In the genomic region with DNA sequence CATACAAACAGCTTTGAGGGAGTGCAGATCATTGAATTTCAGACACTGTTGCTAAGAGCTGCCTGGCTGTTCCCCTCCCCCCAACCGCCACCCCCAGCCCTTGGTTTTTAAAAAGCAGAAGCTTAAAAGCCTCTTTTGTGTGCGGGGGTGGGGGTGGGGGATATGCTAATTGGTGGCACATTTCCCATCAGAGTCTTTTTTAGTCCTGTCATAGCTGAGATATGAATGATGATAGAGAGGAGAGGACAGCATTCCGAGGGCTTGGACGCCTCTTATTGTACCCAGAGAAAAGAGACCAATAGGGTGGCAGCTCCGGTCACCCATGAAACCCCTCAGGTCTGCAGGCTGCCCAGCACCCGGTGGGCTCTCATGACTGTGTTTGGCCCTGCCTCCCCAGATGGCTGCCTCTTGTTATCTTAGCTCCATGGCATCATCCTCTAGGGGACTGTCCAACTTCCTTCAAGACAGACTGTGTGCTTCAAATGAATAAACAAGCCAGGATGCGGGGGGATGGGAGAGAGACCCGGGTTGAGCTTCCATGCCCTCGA, we compare ENCODE assay signal across 9 mouse cellular contexts.
A peak's percentile ranks its signal among the peaks of the same experiment; 100 is the strongest.
DNase-seq lines count a peak whose midpoint lies in the region; ATAC-seq and TF ChIP-seq lines count a peak whose summit lies in the region.
"Had no signal": no experiment of that assay in that cellular context is flagged by ENCODE, and none has a peak within 500 bp of the region (broad histone marks: within the 10 kb centered on the region; RNA-seq: fewer than 3 reads in every experiment).

No protein-coding gene starts in this region.

- no peak for TF ChIP-seq CTCF in thymus, adult 2 months (IDR thresholded peaks at IDR 0.05; ENCODE audit: borderline replicate concordance, control insufficient read depth, extremely low read depth, insufficient read depth, low read length, poor library complexity)

- no peak overlapping the region for H3K9ac ChIP-seq in heart, embryonic 12.5 days
- no peak overlapping the region for H3K9ac ChIP-seq in embryonic facial prominence, embryonic 12.5 days
- H3K9ac ChIP-seq in limb, embryonic 11.5 days (ENCODE audit: low read length), result no peak overlapping the region
- no peak overlapping the region for H3K9ac ChIP-seq in neural tube, embryonic 11.5 days (ENCODE audit: low read length)

- 24% methylated on average over 9 of the region's 9 CpGs for WGBS in heart, embryonic 12.5 days
- WGBS in embryonic facial prominence, embryonic 12.5 days, result 22% methylated on average over 9 of the region's 9 CpGs
- 20% methylated on average over 9 of the region's 9 CpGs for WGBS in limb, embryonic 11.5 days
- 15% methylated on average over 9 of the region's 9 CpGs for WGBS in neural tube, embryonic 11.5 days
- 9% methylated on average over 9 of the region's 9 CpGs for WGBS in thymus, adult 2 months

- ATAC-seq in heart, embryonic 12.5 days (ENCODE audit: insufficient number of reproducible peaks, low FRiP score), result 0 out of 2 replicates have a peak, but pooled peaks have one; percentile 29
- ATAC-seq in embryonic facial prominence, embryonic 12.5 days (ENCODE audit: insufficient number of reproducible peaks, insufficient read depth, low FRiP score, low TSS enrichment), result peak; percentile 47; the same call in 1 of the 2 replicates
- no peak for ATAC-seq in limb, embryonic 11.5 days (ENCODE audit: insufficient number of reproducible peaks, low FRiP score, low TSS enrichment, low read depth)
- peak; percentile 94 for ATAC-seq in neural tube, embryonic 11.5 days (ENCODE audit: insufficient read depth, low FRiP score, low TSS enrichment)

- H3K4me1 ChIP-seq in heart, embryonic 12.5 days (replicated peaks), result 0 out of 2 replicates have a peak, but pooled peaks cover 6% of the 10 kb centered on the region
- H3K4me1 ChIP-seq in embryonic facial prominence, embryonic 12.5 days, result 0 out of 2 replicates have a peak, but pooled peaks cover 3% of the 10 kb centered on the region
- H3K4me1 ChIP-seq in limb, embryonic 11.5 days (ENCODE audit: control insufficient read depth, insufficient read depth, low read length), result peaks cover 3% of the 10 kb centered on the region; the same call in 1 of the 2 replicates
- no peaks in the 10 kb centered on the region; the same call in none of the 2 replicates for H3K4me1 ChIP-seq in neural tube, embryonic 11.5 days (ENCODE audit: control insufficient read depth, insufficient read depth, low read length)
- H3K4me1 ChIP-seq in thymus, adult 2 months (replicated peaks; ENCODE audit: control insufficient read depth, insufficient read depth, low read length), result peaks cover 9% of the 10 kb centered on the region

- no peak for DNase-seq in heart, postnatal 10 days
- peak; percentile 45 for DNase-seq in CD4-positive helper T cell, adult 2 months (ENCODE audit: low read depth, low spot score)
- DNase-seq in limb, embryonic 11.5 days (ENCODE audit: low spot score), result peak; percentile 19
- DNase-seq in neural tube, embryonic 11.5 days (ENCODE audit: low spot score), result peak; percentile 71
- DNase-seq in thymus, adult 2 months, result no peak
- DNase-seq in heart, adult 9 months (ENCODE audit: low spot score in 2 of 2), result no peak

- peak overlapping the region; percentile 42 for H3K4me2 ChIP-seq in heart, embryonic 12.5 days
- H3K4me2 ChIP-seq in embryonic facial prominence, embryonic 12.5 days (replicated peaks), result 0 out of 2 replicates have a peak overlapping the region, but pooled peaks have one; percentile 11
- no peak overlapping the region for H3K4me2 ChIP-seq in limb, embryonic 11.5 days (ENCODE audit: low read depth, severe bottlenecking)
- H3K4me2 ChIP-seq in neural tube, embryonic 11.5 days (ENCODE audit: low read depth), result peak overlapping the region; percentile 2

- H3K27ac ChIP-seq in heart, embryonic 12.5 days (ENCODE audit: poor library complexity, severe bottlenecking), result no peak overlapping the region
- H3K27ac ChIP-seq in embryonic facial prominence, embryonic 12.5 days, result 0 out of 2 replicates have a peak overlapping the region, but pooled peaks have one; percentile 20
- H3K27ac ChIP-seq in limb, embryonic 11.5 days (replicated peaks; ENCODE audit: low read depth, low read length), result no peak overlapping the region
- peak overlapping the region; percentile 42 for H3K27ac ChIP-seq in neural tube, embryonic 11.5 days (ENCODE audit: low read depth, low read length)
- no peak overlapping the region for H3K27ac ChIP-seq in thymus, adult 2 months (ENCODE audit: control insufficient read depth, insufficient read depth, low read length)
- H3K27ac ChIP-seq: macrophage had no signal

- TF ChIP-seq POLR2A in thymus, adult 2 months (IDR thresholded peaks at IDR 0.05; ENCODE audit: control insufficient read depth, extremely low read depth, insufficient read depth, low read length, poor library complexity), result no peak

- no peaks in the 10 kb centered on the region for H3K36me3 ChIP-seq in heart, embryonic 12.5 days
- H3K36me3 ChIP-seq in embryonic facial prominence, embryonic 12.5 days, result no peaks in the 10 kb centered on the region
- H3K36me3 ChIP-seq in limb, embryonic 11.5 days (ENCODE audit: control insufficient read depth, insufficient read depth, low read length), result no peaks in the 10 kb centered on the region
- H3K36me3 ChIP-seq in neural tube, embryonic 11.5 days (ENCODE audit: control insufficient read depth, insufficient read depth, low read length), result no peaks in the 10 kb centered on the region
- no peaks in the 10 kb centered on the region for H3K36me3 ChIP-seq in thymus, adult 2 months (ENCODE audit: control insufficient read depth, insufficient read depth, low read length)

- intact Hi-C loops in heart, postnatal 10 days (cut with DNase I), result no loop called here

- H3K4me3 ChIP-seq in heart, embryonic 12.5 days, result no peak overlapping the region
- H3K4me3 ChIP-seq in embryonic facial prominence, embryonic 12.5 days, result no peak overlapping the region
- H3K4me3 ChIP-seq in limb, embryonic 11.5 days (ENCODE audit: low read depth, low read length), result no peak overlapping the region
- H3K4me3 ChIP-seq in neural tube, embryonic 11.5 days (ENCODE audit: low read depth, low read length), result no peak overlapping the region
- H3K4me3 ChIP-seq in thymus, adult 2 months (ENCODE audit: control insufficient read depth, insufficient read depth, low read length), result no peak overlapping the region

- no peaks in the 10 kb centered on the region for H3K27me3 ChIP-seq in heart, embryonic 12.5 days (replicated peaks)
- H3K27me3 ChIP-seq in embryonic facial prominence, embryonic 12.5 days, result no peaks in the 10 kb centered on the region; the same call in 1 of the 2 replicates
- 0 out of 2 replicates have a peak, but pooled peaks cover 2% of the 10 kb centered on the region for H3K27me3 ChIP-seq in limb, embryonic 11.5 days (ENCODE audit: control insufficient read depth, insufficient read depth, low read length)
- H3K27me3 ChIP-seq in neural tube, embryonic 11.5 days (ENCODE audit: control insufficient read depth, insufficient read depth, low read length), result no peaks in the 10 kb centered on the region
- no peaks in the 10 kb centered on the region for H3K27me3 ChIP-seq in thymus, adult 2 months (ENCODE audit: control insufficient read depth, insufficient read depth, low read length)

- H3K9me3 ChIP-seq in heart, embryonic 12.5 days (replicated peaks), result no peaks in the 10 kb centered on the region
- H3K9me3 ChIP-seq in embryonic facial prominence, embryonic 12.5 days, result no peaks in the 10 kb centered on the region
- no peaks in the 10 kb centered on the region for H3K9me3 ChIP-seq in limb, embryonic 11.5 days (ENCODE audit: control insufficient read depth, low read length)
- no peaks in the 10 kb centered on the region for H3K9me3 ChIP-seq in neural tube, embryonic 11.5 days (ENCODE audit: control insufficient read depth, low read length)

Comparison
In these comparisons a context has a peak if more than half of its experiments do, and no peak if none do; other contexts are left out.
1. H3K27ac ChIP-seq: peak in embryonic facial prominence, embryonic 12.5 days (single experiment) and neural tube, embryonic 11.5 days (single experiment); none in heart, embryonic 12.5 days (single experiment), limb, embryonic 11.5 days (single experiment) and thymus, adult 2 months (single experiment).
2. DNase-seq: peak in CD4-positive helper T cell, adult 2 months (single experiment), limb, embryonic 11.5 days (single experiment) and neural tube, embryonic 11.5 days (single experiment); none in heart, postnatal 10 days (0 of 2), thymus, adult 2 months (single experiment) and heart, adult 9 months (0 of 2).